Mouse (Mus musculus) heart, postnatal 10 days (tissue): ENCODE results near the gene Uchl5. TPM values are rescaled to one million over a fixed set of nuclear protein-coding genes. Genes with fewer than 3 reads are reported as not detected.
A peak's percentile ranks its signal among the peaks of the same experiment; 100 is the strongest.

Experiments
- DNase-seq, 2 experiments: peaks; one replicate each; pipeline ENCODE4 v3.0.0; 2021
- intact Hi-C: fragments of 180-260 bp; cut with DNase I; formaldehyde crosslinking; loops from one replicate; pipeline ENCODE4 v1.15.1; 2025
- total RNA-seq, 2 experiments: library from RNA; stranded (reverse); gene quantifications; 2 replicates each; pipeline ENCODE4 v1.2.3; 2021

Uchl5 gene
- total RNA-seq, 2 experiments from 2014 or later = 19.3 to 20.1 TPM

- intact Hi-C loops = loop anchor here (2.0 kb wide), 1 partner anchor 75 kb away; the partner anchor contains the start of gene Cdc73
- no peak for DNase-seq
Observed at GRCm38 (mm10) chr1:143777558-143778218, 616 bp downstream of the Uchl5 start.

DNA sequence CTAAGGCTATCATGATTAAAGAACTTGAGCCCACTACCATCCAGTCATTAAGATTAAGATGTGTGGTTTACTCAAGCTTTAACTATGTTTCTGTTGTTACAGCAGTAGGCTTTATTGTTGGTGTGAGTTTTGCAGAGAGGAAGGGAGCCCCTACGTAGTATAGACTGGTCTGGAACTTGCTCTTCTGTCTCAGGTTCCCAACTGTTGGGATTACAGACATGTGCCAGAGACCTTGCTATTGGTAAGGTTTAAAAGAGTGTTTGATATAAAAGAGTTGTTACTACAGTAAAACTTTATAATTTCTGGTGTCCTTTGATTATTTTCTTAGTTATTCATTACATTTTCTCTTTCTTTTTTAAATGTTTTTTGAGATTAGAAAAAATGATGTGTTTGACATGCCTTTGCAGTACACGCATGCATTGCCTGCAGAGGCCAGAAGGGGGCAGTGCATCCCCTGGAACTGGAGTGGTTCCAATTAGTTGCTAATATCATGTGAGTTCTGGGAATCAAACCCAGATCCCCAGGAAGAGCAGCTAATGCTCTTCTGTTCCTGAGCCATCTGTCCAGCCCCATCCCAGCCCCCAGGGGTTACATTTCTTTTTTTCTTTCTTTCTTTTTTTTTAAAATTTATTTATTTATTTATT is 11.6 kb downstream of the Uchl5 start:
- peak in 1 of 2 experiments; percentile 42 for DNase-seq
- intact Hi-C loops = no loop called here

GRCm38 (mm10) chr1:143803537-143803936 is 26.5 kb downstream of the Uchl5 start:
- intact Hi-C loops = loop anchor here (2.0 to 5.0 kb wide), 2 partner anchors 439 to 574 kb away; no protein-coding TSS in a partner anchor
- DNase-seq = peak; percentile 45 to 76

DNA sequence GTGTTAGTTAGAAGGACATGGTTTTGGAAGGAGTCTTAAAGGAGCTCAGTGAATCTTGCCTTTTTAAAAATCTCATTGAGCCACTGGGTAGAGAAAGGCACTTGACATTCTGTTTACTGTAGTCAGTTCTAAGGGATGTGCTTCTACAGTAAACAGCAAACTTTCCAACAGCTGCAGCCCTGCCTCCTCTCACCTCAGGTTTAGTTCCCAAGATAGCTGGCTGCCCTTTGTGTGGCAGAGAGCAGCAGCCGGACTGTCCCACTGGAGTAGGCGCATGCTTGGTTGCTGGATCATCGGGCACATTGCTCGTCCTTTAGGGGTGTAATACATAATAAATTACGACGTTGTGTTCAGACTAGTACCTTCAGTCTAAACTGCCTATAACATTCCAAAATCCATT is 32.0 kb downstream of the Uchl5 start:
- intact Hi-C loops = no loop called here
- DNase-seq = no peak

DNA sequence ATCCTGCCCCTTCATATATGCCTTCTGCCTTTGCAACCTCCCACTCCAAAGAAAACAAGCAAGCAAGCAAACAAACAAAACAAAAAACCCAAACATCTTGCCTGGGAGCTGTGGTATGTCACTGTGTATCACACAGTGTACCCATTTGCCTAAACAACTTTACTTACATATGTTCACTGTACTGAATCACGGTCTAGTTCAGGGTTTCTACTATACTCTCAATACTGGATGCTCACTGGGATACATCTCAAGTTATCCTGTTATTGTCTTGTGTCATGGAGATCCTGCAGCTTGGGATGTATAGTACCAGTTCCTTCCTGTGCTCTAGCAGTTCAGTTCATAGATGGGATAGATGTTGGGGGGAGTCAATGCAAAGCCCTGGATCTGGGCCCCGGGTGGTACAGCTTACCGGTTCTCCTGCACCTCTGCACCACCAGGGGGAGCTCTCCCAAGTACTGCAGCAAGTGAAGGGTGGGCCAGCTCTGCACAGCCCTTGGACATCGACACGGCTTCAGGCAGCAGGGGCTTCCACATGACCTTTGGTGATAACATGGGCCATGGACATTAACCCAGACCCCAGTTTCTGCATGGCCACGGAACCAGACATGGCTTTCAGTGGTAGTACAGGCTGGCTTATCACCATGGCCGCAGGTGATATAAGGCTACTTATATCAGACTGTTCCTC is 36.7 kb downstream of the Uchl5 start:
- peak; percentile 80 to 89 for DNase-seq
- intact Hi-C loops = loop anchor here (1.0 to 5.0 kb wide), 3 partner anchors 38 to 388 kb away; no protein-coding TSS in a partner anchor

GRCm38 (mm10) chr1:143820096-143820877 is 43.2 kb downstream of the Uchl5 start:
- no peak for DNase-seq
- intact Hi-C loops = loop anchor here (5.0 kb wide), 1 partner anchor 92 kb away; no protein-coding TSS in a partner anchor

GRCm38 (mm10) chr1:143822677-143823076 is 45.6 kb downstream of the Uchl5 start:
- intact Hi-C loops = loop anchor here (5.0 kb wide), 1 partner anchor 90 kb away; no protein-coding TSS in a partner anchor
- DNase-seq = no peak

DNA sequence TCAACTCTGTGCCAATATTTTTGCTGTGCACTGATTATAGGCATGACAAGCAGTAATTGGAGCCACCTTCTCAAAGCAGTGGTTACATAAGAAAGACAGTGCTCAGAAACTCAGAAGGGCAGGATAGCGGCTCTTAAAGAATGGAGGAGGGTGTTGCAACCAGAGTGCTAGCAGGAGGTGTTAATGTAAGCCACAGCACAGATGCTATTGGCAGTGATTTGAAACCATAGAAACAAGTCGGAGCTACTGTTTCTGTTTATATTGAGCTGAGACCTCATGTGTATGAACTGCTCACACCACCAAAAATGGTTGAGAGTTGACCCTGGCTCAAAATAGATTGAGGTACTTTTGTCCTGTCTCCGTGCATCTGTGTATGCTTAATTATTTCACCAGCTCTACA is 53.6 kb downstream of the Uchl5 start:
- intact Hi-C loops = no loop called here
- DNase-seq = no peak

GRCm38 (mm10) chr1:143836363-143837182 is 59.5 kb downstream of the Uchl5 start:
- DNase-seq = no peak
- intact Hi-C loops = no loop called here

GRCm38 (mm10) chr1:143837681-143838080 is 60.6 kb downstream of the Uchl5 start:
- no peak for DNase-seq
- intact Hi-C loops = no loop called here

- intact Hi-C loops = no loop called here
- DNase-seq = no peak
Observed at GRCm38 (mm10) chr1:143838896-143839410, 61.9 kb downstream of the Uchl5 start.

GRCm38 (mm10) chr1:143852329-143852728 is 75.3 kb downstream of the Uchl5 start:
- DNase-seq = no peak
- intact Hi-C loops = loop anchor here (5.0 kb wide), 1 partner anchor 40 kb away; no protein-coding TSS in a partner anchor

GRCm38 (mm10) chr1:143852779-143853358 is 75.8 kb downstream of the Uchl5 start:
- no peak for DNase-seq
- intact Hi-C loops = loop anchor here (5.0 kb wide), 1 partner anchor 41 kb away; no protein-coding TSS in a partner anchor

DNA sequence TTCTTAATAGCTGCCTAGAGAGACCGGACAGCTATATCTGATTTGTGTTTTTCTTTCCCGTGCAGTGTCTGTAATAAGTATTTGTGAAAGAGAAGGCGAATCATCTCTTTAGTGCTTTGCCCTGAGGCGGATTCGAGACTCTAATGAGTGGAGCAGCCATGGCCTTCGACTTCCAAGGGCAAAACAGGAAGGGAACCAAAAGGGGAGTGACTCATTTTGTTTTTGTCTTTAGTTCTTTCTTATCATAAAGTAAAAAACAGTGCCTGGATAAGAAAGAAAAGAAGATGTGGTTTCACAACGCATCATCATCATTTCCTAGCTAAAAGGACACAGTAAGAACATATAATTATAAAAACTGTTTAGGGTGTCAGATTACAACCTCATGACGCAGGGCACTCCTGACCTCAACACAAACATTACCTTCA is 76.6 kb downstream of the Uchl5 start:
- no peak for DNase-seq
- intact Hi-C loops = loop anchor here (5.0 kb wide), 1 partner anchor 41 kb away; no protein-coding TSS in a partner anchor

- intact Hi-C loops = no loop called here
- DNase-seq = no peak
Observed at GRCm38 (mm10) chr1:143855706-143856105, 78.6 kb downstream of the Uchl5 start.
